Mouse (Mus musculus) neutrophil, adult 83 days (primary cell): ENCODE results near the gene Tnfrsf1a. TPM values are rescaled to one million over a fixed set of nuclear protein-coding genes. Genes with fewer than 3 reads are reported as not detected.

Experiments
- total RNA-seq, 2 experiments: library from RNA; stranded (reverse); gene quantifications; one replicate each; pipeline ENCODE4 v1.2.4; 2023

Gene Tnfrsf1a
- total RNA-seq = 100 to 1,000 TPM; 235 to 287 TPM

GRCm38 (mm10) chr6:125348721-125349574, at the start of gene Tnfrsf1a:
TSS of gene Tnfrsf1a (plus strand) at chr6:125349362.

GRCm38 (mm10) chr6:125313546-125314230, 35.5 kb upstream of the Tnfrsf1a start, which contains the start of gene Ltbr:
TSS of gene Ltbr (minus strand) at chr6:125313885.

GRCm38 (mm10) chr6:125320323-125320722, 28.8 kb upstream of the Tnfrsf1a start, which contains the start of gene Scnn1a:
TSS of gene Scnn1a (plus strand) at chr6:125320659.

GRCm38 (mm10) chr6:125380372-125381360, 31.5 kb downstream of the Tnfrsf1a start, which contains the start of gene Plekhg6:
TSS of gene Plekhg6 (minus strand) at chr6:125380793.

Other genes starting within 250 kb of the Tnfrsf1a start
- gene Nop2, start 217.5 kb upstream of the Tnfrsf1a start, total RNA-seq = 10 to 100 TPM; 17.7 to 18.4 TPM
- gene Iffo1, start 204.1 kb upstream of the Tnfrsf1a start, total RNA-seq = 10 to 100 TPM; 34.7 to 35.5 TPM
- gene Gapdh, start 182.9 kb upstream of the Tnfrsf1a start, total RNA-seq = 1,000 to 10,000 TPM; 1,411 to 1,465 TPM
- gene Ncapd2, start 157.7 kb upstream of the Tnfrsf1a start, total RNA-seq = 100 to 1,000 TPM; 220 to 231 TPM
- gene Mrpl51, start 157.6 kb upstream of the Tnfrsf1a start, total RNA-seq = 10 to 100 TPM; 54.5 to 57.4 TPM
- gene Vamp1, start 133.8 kb upstream of the Tnfrsf1a start, total RNA-seq = 10 to 100 TPM; 20.0 to 23.2 TPM
- gene Tapbpl, start 117.5 kb upstream of the Tnfrsf1a start, total RNA-seq = 10 to 100 TPM; 11.2 to 13.5 TPM
- 1 to 10 TPM in 1 of 2 experiments, not detected in 1; 1.7 TPM for gene Cd27, start 112.4 kb upstream of the Tnfrsf1a start, total RNA-seq
- gene Tuba3a, start 63.3 kb upstream of the Tnfrsf1a start, total RNA-seq = not detected
- 10 to 100 TPM; 46.0 to 64.6 TPM for gene Ltbr, start 35.5 kb upstream of the Tnfrsf1a start, total RNA-seq
- 10 to 100 TPM; 10.3 to 10.4 TPM for gene Scnn1a, start 28.7 kb upstream of the Tnfrsf1a start, total RNA-seq
- not detected for gene Plekhg6, start 31.4 kb downstream of the Tnfrsf1a start, total RNA-seq
- 100 to 1,000 TPM; 209 to 211 TPM for gene Cd9, start 145.4 kb downstream of the Tnfrsf1a start, total RNA-seq
- gene Vwf, start 197.4 kb downstream of the Tnfrsf1a start, total RNA-seq = 1 to 10 TPM; 3.3 to 4.4 TPM